Mouse (Mus musculus) midbrain, embryonic 13.5 days (tissue): ENCODE data around the gene Atf6b. TPM values are rescaled to one million over a fixed set of nuclear protein-coding genes. Genes with fewer than 3 reads are reported as not detected.

Experiments
- ATAC-seq: fragments of 200-750 bp; cut with Nextera tagmentation; 2 replicates; pipeline ENCODE4 v1.8.0; 2017; ENCODE audit warnings: mild to moderate bottlenecking, moderate TSS enrichment, moderate library complexity
- H3K27ac ChIP-seq: fragments of 300-500 bp; sonication (generic); 2 replicates; pipeline ENCODE4 v1.5.1; 2015; ENCODE audit warnings: inconsistent platforms, mild to moderate bottlenecking, moderate library complexity
- H3K27me3 ChIP-seq: fragments of 300-500 bp; sonication (generic); 2 replicates; pipeline ENCODE4 v1.6.1; 2015; ENCODE audit warnings: mild to moderate bottlenecking, inconsistent platforms
- H3K36me3 ChIP-seq: fragments of 300-500 bp; sonication (generic); 2 replicates; pipeline ENCODE4 v1.6.1; 2015; ENCODE audit warnings: mild to moderate bottlenecking, inconsistent platforms
- H3K4me1 ChIP-seq: fragments of 300-500 bp; sonication (generic); replicated peaks from 2 replicates; pipeline ENCODE4 v1.6.1; 2015; ENCODE audit warnings: inconsistent platforms
- H3K4me2 ChIP-seq: fragments of 300-500 bp; sonication (generic); replicated peaks from 2 replicates; pipeline ENCODE4 v1.6.1; 2015; ENCODE audit warnings: moderate library complexity, mild to moderate bottlenecking, inconsistent platforms
- H3K4me3 ChIP-seq: fragments of 300-500 bp; sonication (generic); replicated peaks from 2 replicates; pipeline ENCODE4 v1.5.1; 2015; ENCODE audit warnings: mild to moderate bottlenecking, inconsistent platforms
- H3K9ac ChIP-seq: fragments of 300-500 bp; sonication (generic); replicated peaks from 2 replicates; pipeline ENCODE4 v1.6.1; 2015; ENCODE audit warnings: mild to moderate bottlenecking, inconsistent platforms
- H3K9me3 ChIP-seq: fragments of 300-500 bp; sonication (generic); 2 replicates; pipeline ENCODE4 v1.6.1; 2016; ENCODE audit warnings: mild to moderate bottlenecking, inconsistent platforms
- WGBS: fragments of 180-500 bp; shearing (Covaris S2); methylation state at CpG from one replicate; pipeline ENCODE4 v1.1.7; 2015; 5-methylcytosine and 5-hydroxymethylcytosine counted together
- polyA plus RNA-seq: library from polyadenylated mRNA; unstranded; fragments of >200 nt; fragmentation: Nextera tagmentation; extraction: Ambion mirVana; gene quantifications from 2 replicates; pipeline ENCODE4 v1.2.1, GENCODE M21; 2015

The Atf6b gene
- polyA plus RNA-seq, 1 experiment from 2014 or later = 122 TPM

DNA sequence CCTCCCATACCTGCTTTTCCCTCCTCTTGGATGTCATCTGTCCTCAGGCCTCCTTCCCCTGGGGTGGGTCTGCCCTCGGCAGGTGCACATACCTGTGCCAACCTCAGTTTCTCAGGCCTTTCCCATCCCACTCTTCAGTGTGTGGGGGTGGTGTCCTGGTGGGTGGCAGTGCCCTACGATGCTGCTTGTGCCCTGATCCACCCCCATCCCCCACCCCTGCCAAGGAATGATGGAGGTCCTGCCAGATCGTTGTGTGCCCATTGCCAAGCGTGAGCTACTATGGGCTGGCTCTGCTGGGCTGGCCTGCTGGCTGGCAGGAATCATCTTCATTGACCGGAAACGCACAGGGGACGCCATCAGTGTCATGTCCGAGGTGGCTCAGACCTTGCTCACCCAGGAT, 35.9 kb upstream of the Atf6b start:
- Histone ChIP-seq H3K4me3 (no peak overlapping the region), H3K4me2 (no peak overlapping the region), H3K9me3 (no peaks in the 10 kb centered on the region), H3K27ac (no peak overlapping the region), H3K4me1 (peaks cover 31% of the 10 kb centered on the region), H3K36me3 (peaks cover 67% of the 10 kb centered on the region), H3K9ac (no peak overlapping the region), H3K27me3 (no peaks in the 10 kb centered on the region)
- ATAC-seq = no peak
- WGBS = 91% methylated on average over 8 of the region's 8 CpGs

- whole genome bisulfite sequencing = 85% methylated on average over 11 of the region's 11 CpGs
- Histone ChIP-seq H3K9ac (no peak overlapping the region), H3K4me3 (no peak overlapping the region), H3K27ac (no peak overlapping the region), H3K9me3 (no peaks in the 10 kb centered on the region), H3K4me2 (no peak overlapping the region), H3K27me3 (no peaks in the 10 kb centered on the region), H3K36me3 (peaks cover 79% of the 10 kb centered on the region), H3K4me1 (peaks cover 12% of the 10 kb centered on the region)
- no peak for ATAC-seq
Measured at GRCm38 (mm10) chr17:34613054-34613645, 33.8 kb upstream of the Atf6b start.

DNA sequence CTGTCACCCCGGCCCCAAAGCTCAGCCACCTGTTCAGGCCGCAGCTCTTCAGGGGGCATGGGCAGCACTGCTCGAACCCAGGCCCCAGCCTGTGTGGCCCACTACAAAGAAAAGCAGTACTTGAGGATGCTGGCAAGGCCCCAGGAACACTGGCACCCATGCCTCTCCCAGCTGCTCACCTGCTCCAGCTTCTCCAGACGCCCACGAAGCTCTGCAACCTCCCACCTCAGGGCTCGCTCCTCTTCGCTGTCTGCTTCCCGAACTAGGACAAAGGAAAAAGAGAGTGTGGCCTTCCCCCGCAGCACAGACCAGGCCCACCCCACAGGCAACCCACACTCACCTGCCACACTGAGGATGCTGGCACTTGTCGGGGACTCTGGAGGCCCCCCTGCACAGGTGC, 33.1 kb upstream of the Atf6b start:
- H3K27me3 ChIP-seq = no peaks in the 10 kb centered on the region
- WGBS = 89% methylated on average over 10 of the region's 10 CpGs
- H3K36me3 ChIP-seq = peaks cover 78% of the 10 kb centered on the region

DNA sequence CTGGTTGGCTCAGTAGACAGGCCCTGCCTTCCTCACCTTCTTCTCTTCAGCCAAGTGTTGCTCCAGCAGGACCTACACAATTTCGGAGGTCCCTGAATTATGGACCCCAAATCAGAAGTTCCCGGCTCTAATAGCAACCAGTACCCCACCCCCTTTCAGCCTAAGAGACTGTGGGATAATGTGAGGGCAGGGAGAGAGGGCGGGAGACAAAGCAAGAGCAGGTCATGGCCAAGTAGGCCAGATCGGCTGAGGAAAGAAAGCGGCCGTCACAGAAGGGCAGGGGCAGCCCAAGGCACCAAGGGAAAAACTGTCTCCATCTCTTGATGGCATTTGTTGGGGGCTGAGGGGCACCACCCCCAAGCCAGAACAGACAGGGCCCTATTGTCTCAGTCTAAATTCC, 31.1 kb upstream of the Atf6b start, which contains the start of gene Egfl8:
Gene Egfl8 (minus strand): TSS at position 101 of the 400 bp plus-strand sequence.
- Histone ChIP-seq H3K4me2 (no peak within 1 kb of the TSS), H3K9ac (peak within 1 kb of the TSS; percentile 39; the same call in 1 of the 2 replicates), H3K27me3 (no peaks in the 10 kb centered on the region), H3K4me1 (no peaks in the 10 kb centered on the region), H3K36me3 (peaks cover 79% of the 10 kb centered on the region), H3K4me3 (no peak within 1 kb of the TSS), H3K27ac (peak within 1 kb of the TSS; percentile 19; the same call in 1 of the 2 replicates), H3K9me3 (no peaks in the 10 kb centered on the region)
- ATAC-seq = no peak
- WGBS = 68% methylated on average over 6 of the region's 6 CpGs

More for the DNA sequence above, 33.1 kb upstream of the Atf6b start:
- H3K27ac ChIP-seq = no peak overlapping the region
- no peaks in the 10 kb centered on the region for H3K9me3 ChIP-seq
- no peak overlapping the region for H3K4me3 ChIP-seq
- H3K9ac ChIP-seq = no peak overlapping the region
- ATAC-seq = no peak; the same call in 1 of the 2 replicates
- no peak overlapping the region for H3K4me2 ChIP-seq
- peaks cover 5% of the 10 kb centered on the region for H3K4me1 ChIP-seq

GRCm38 (mm10) chr17:34618999-34619398, 27.9 kb upstream of the Atf6b start:
- H3K36me3 ChIP-seq = peaks cover 68% of the 10 kb centered on the region

DNA sequence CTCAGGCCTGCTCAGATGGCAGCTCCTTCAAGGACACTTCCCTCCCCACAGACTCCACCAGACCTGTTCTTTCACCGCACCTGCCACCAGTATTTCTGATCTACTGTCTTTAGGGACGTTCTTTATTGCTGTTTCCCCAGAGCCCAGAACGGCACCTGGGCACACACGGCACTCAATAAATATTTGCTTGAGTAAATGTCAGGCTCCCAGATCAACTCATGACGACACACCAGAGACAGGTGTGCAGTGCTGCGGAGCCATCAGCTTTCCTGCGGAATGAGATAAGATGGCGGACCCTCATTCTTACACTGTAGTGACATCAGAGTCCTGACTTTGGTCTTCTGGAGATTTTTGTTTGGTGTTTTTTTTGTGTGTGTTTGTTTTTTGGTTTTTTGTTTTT, 25.9 kb upstream of the Atf6b start:
- Histone ChIP-seq H3K27me3 (no peaks in the 10 kb centered on the region), H3K9ac (no peak overlapping the region), H3K4me3 (no peak overlapping the region), H3K4me2 (no peak overlapping the region), H3K4me1 (peaks cover 7% of the 10 kb centered on the region), H3K9me3 (no peaks in the 10 kb centered on the region), H3K36me3 (peaks cover 50% of the 10 kb centered on the region), H3K27ac (no peak overlapping the region)
- ATAC-seq = no peak
- WGBS = 87% methylated on average over 8 of the region's 8 CpGs

More at GRCm38 (mm10) chr17:34618999-34619398, 27.9 kb upstream of the Atf6b start:
- Histone ChIP-seq H3K4me1 (no peaks in the 10 kb centered on the region), H3K9ac (no peak overlapping the region), H3K4me2 (no peak overlapping the region), H3K4me3 (no peak overlapping the region), H3K27me3 (no peaks in the 10 kb centered on the region), H3K27ac (no peak overlapping the region), H3K9me3 (no peaks in the 10 kb centered on the region)
- no peak for ATAC-seq
- 11% methylated on average over 6 of the region's 6 CpGs for WGBS

GRCm38 (mm10) chr17:34623161-34623560, 23.8 kb upstream of the Atf6b start:
- Histone ChIP-seq H3K9ac (no peak overlapping the region), H3K4me2 (no peak overlapping the region), H3K9me3 (no peaks in the 10 kb centered on the region), H3K27ac (no peak overlapping the region), H3K4me3 (no peak overlapping the region), H3K36me3 (peaks cover 34% of the 10 kb centered on the region), H3K27me3 (no peaks in the 10 kb centered on the region), H3K4me1 (peaks cover 21% of the 10 kb centered on the region)
- WGBS = 89% methylated on average over 9 of the region's 9 CpGs
- no peak for ATAC-seq

GRCm38 (mm10) chr17:34624981-34625380, 22.0 kb upstream of the Atf6b start:
- H3K27ac ChIP-seq = no peak overlapping the region
- ATAC-seq = no peak
- peaks cover 2% of the 10 kb centered on the region for H3K27me3 ChIP-seq
- peaks cover 39% of the 10 kb centered on the region for H3K4me1 ChIP-seq
- no peak overlapping the region for H3K4me2 ChIP-seq
- no peak overlapping the region for H3K4me3 ChIP-seq
- peaks cover 31% of the 10 kb centered on the region for H3K36me3 ChIP-seq
- no peaks in the 10 kb centered on the region for H3K9me3 ChIP-seq
- 92% methylated on average over 3 of the region's 3 CpGs for WGBS
- no peak overlapping the region for H3K9ac ChIP-seq

GRCm38 (mm10) chr17:34626062-34626772, 20.7 kb upstream of the Atf6b start:
- Histone ChIP-seq H3K36me3 (peaks cover 19% of the 10 kb centered on the region), H3K9ac (peak overlapping the region; percentile 83), H3K9me3 (no peaks in the 10 kb centered on the region), H3K27me3 (peaks cover 15% of the 10 kb centered on the region), H3K27ac (peak overlapping the region; percentile 94), H3K4me2 (peak overlapping the region; percentile 91), H3K4me1 (peaks cover 52% of the 10 kb centered on the region), H3K4me3 (peak overlapping the region; percentile 80)
- 50% methylated on average over 16 of the region's 16 CpGs for WGBS
- ATAC-seq = no peak; the same call in 1 of the 2 replicates

DNA sequence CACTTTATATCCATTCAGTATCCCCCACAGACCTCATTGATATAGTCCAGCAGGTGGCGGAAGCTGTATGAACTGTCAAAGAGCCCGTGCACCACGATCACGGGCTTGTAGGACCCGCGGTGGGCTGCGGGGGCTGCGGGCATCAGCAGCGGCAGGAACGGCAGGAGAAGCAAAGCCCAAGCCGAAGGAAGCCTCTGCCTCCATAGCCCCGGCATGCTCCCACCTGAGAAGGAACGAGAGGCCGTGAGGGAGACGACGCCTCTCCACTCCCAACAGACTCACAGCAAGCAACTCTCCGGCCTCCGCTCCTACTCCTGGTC, 20.2 kb upstream of the Atf6b start:
- Histone ChIP-seq H3K4me3 (peak overlapping the region; percentile 80), H3K27ac (peak overlapping the region; percentile 94), H3K36me3 (peaks cover 14% of the 10 kb centered on the region), H3K27me3 (peaks cover 20% of the 10 kb centered on the region), H3K4me2 (peak overlapping the region; percentile 91), H3K4me1 (peaks cover 57% of the 10 kb centered on the region), H3K9ac (peak overlapping the region; percentile 83), H3K9me3 (no peaks in the 10 kb centered on the region)
- WGBS = under 1% methylated on average over 18 of the region's 18 CpGs
- ATAC-seq = peak; percentile 38

GRCm38 (mm10) chr17:34627093-34627942, 19.6 kb upstream of the Atf6b start:
- Histone ChIP-seq H3K4me1 (peaks cover 63% of the 10 kb centered on the region), H3K9ac (peak overlapping the region; percentile 83), H3K27me3 (peaks cover 25% of the 10 kb centered on the region), H3K4me3 (peak overlapping the region; percentile 80), H3K36me3 (peaks cover 9% of the 10 kb centered on the region), H3K4me2 (peak overlapping the region; percentile 91), H3K9me3 (no peaks in the 10 kb centered on the region), H3K27ac (peak overlapping the region; percentile 94)
- whole genome bisulfite sequencing = under 1% methylated on average over 44 of the region's 45 CpGs
- ATAC-seq = peak; percentile 76
